Mouse (Mus musculus) kidney, postnatal 36 days (tissue): ENCODE data around the gene Bex3.

ENCODE experiments used
- DNase-seq, 2 experiments: peaks; one replicate each; pipeline ENCODE4 v3.0.0; 2021 to 2022; ENCODE audit warnings: mixed read lengths in 2 of 2

Bex3 gene

DNA sequence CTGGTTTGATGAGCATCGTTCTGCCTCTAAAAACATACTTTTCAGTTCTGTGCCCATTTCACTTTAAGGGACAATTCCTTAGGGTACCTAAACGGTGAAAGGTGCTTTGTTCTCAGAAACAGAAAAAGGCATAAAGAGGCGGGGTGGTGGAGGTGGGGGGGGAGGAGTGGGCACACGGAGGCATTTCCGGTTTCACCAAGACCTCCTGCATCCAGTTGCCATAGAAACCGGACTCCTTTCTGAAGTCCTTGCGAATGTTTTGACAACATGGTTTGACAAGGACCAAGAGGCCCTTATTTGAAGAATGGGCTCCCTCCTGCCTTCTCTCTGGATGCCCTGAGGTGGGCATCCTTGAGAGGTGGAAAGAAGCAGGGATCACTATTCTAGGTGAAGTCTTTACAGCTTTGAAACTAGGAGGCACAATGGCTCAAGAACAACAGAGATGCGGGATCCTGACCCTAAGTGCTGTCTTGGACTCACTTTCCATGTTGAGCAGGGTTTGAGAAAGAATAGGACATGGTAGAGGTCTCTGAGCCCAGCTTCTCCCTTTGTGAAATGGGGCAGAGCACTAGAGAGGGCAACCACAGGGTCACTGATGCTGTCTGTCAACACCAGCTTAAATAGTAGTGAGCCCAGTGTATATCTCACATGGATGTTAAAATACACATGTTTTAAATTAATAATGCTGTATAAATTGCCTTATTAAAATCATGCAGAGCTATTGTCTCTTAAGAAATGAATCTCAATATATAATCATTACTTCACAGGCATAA is 43.9 kb downstream of the Bex3 start:
- no peak for DNase-seq

DNA sequence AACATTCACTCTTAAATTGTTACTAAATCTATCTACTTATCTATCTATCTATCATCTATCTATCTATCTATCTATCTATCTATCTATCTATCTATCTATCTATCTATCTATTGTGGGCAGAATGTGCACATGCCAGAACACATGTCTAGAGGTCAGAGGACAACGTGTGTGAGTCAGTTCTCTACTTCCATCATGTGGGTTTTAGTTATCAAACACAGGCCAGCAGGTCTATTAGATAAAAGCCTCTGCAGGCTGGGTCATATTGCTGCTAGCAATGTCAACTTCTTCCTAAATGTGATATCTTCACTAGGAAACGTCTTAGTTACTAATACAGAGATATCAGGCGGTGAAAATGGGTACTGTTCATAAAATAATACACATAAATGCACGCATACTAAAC is 49.9 kb downstream of the Bex3 start:
- no peak for DNase-seq
